Mouse (Mus musculus): Measurements from ENCODE around the gene Mia2.

The Mia2 gene

GRCm38 (mm10) chr12:59161091-59161490, 65.5 kb downstream of the Mia2 start:
- in situ Hi-C loops (cut with MboI), result no loop called here

- in situ Hi-C loops (cut with MboI), result no loop called here
Measured at GRCm38 (mm10) chr12:59162797-59163196, 67.2 kb downstream of the Mia2 start.

GRCm38 (mm10) chr12:59164522-59164921, 68.9 kb downstream of the Mia2 start:
- in situ Hi-C loops (cut with MboI), result no loop called here

- in situ Hi-C loops (cut with MboI), result no loop called here
Measured at GRCm38 (mm10) chr12:59166557-59166956, 71.0 kb downstream of the Mia2 start.

- in situ Hi-C loops (cut with MboI), result no loop called here
Measured at GRCm38 (mm10) chr12:59169935-59170334, 74.3 kb downstream of the Mia2 start.

GRCm38 (mm10) chr12:59177814-59178213, 82.2 kb downstream of the Mia2 start:
- in situ Hi-C loops (cut with MboI), result no loop called here

GRCm38 (mm10) chr12:59188086-59188682, 92.6 kb downstream of the Mia2 start:
- in situ Hi-C loops (cut with MboI), result no loop called here

GRCm38 (mm10) chr12:59193637-59194036, 98.0 kb downstream of the Mia2 start:
- in situ Hi-C loops (cut with MboI), result no loop called here

GRCm38 (mm10) chr12:59194341-59195003, 98.9 kb downstream of the Mia2 start:
- in situ Hi-C loops (cut with MboI), result no loop called here

- in situ Hi-C loops (cut with MboI), result no loop called here
Measured at GRCm38 (mm10) chr12:59195065-59195464, 99.5 kb downstream of the Mia2 start.

- in situ Hi-C loops (cut with MboI), result no loop called here
Measured at GRCm38 (mm10) chr12:59195941-59196340, 100.3 kb downstream of the Mia2 start.

- in situ Hi-C loops (cut with MboI), result no loop called here
Measured at GRCm38 (mm10) chr12:59198750-59199149, 103.2 kb downstream of the Mia2 start.

GRCm38 (mm10) chr12:59199361-59199760, 103.8 kb downstream of the Mia2 start:
- in situ Hi-C loops (cut with MboI), result no loop called here

GRCm38 (mm10) chr12:59205571-59205970, 110.0 kb downstream of the Mia2 start:
- in situ Hi-C loops (cut with MboI), result loop anchor here (5.0 to 25.0 kb wide), 2 partner anchors 68 to 1968 kb away; partner anchors contain the start of genes Mipol1 and Prps1l3

GRCm38 (mm10) chr12:59206208-59206999, 110.8 kb downstream of the Mia2 start:
- in situ Hi-C loops (cut with MboI), result loop anchor here (5.0 to 25.0 kb wide), 2 partner anchors 69 to 1969 kb away; partner anchors contain the start of genes Mipol1 and Prps1l3

- in situ Hi-C loops (cut with MboI), result loop anchor here (5.0 to 25.0 kb wide), 2 partner anchors 70 to 1970 kb away; partner anchors contain the start of genes Mipol1 and Prps1l3
Measured at GRCm38 (mm10) chr12:59207000-59207390, 111.4 kb downstream of the Mia2 start.

GRCm38 (mm10) chr12:59207814-59208213, 112.2 kb downstream of the Mia2 start:
- in situ Hi-C loops (cut with MboI), result loop anchor here (5.0 to 25.0 kb wide), 2 partner anchors 71 to 1971 kb away; partner anchors contain the start of genes Mipol1 and Prps1l3

- in situ Hi-C loops (cut with MboI), result loop anchor here (10.0 to 25.0 kb wide), 3 partner anchors 161 to 1979 kb away; partner anchors contain the start of genes Gemin2, Mipol1, Prps1l3 and Sec23a
Measured at GRCm38 (mm10) chr12:59216176-59216575, 120.6 kb downstream of the Mia2 start.

GRCm38 (mm10) chr12:59216676-59217266, 121.2 kb downstream of the Mia2 start:
- in situ Hi-C loops (cut with MboI), result loop anchor here (10.0 to 25.0 kb wide), 3 partner anchors 162 to 1979 kb away; partner anchors contain the start of genes Gemin2, Mipol1, Prps1l3 and Sec23a

- in situ Hi-C loops (cut with MboI), result loop anchor here (10.0 to 25.0 kb wide), 3 partner anchors 163 to 1980 kb away; partner anchors contain the start of genes Gemin2, Mipol1, Prps1l3 and Sec23a
Measured at GRCm38 (mm10) chr12:59217331-59217730, 121.7 kb downstream of the Mia2 start.

- in situ Hi-C loops (cut with MboI), result loop anchor here (10.0 to 25.0 kb wide), 3 partner anchors 164 to 1981 kb away; partner anchors contain the start of genes Gemin2, Mipol1, Prps1l3 and Sec23a
Measured at GRCm38 (mm10) chr12:59218640-59219321, 123.2 kb downstream of the Mia2 start.

Measured in mature B cell (primary cell).